Mouse (Mus musculus) forebrain, embryonic 16.5 days (tissue): ENCODE results near the gene Lyrm1. TPM values are rescaled to one million over a fixed set of nuclear protein-coding genes. Genes with fewer than 3 reads are reported as not detected.

Source experiments
- ATAC-seq: fragments of 200-750 bp; cut with Nextera tagmentation; 2 replicates; pipeline ENCODE4 v1.8.0; 2017; ENCODE audit warnings: mild to moderate bottlenecking, moderate library complexity
- H3K27ac ChIP-seq: fragments of 300-500 bp; sonication (generic); 2 replicates; pipeline ENCODE4 v1.5.1; 2014; ENCODE audit warnings: low read length, control low read depth
- H3K27me3 ChIP-seq: fragments of 300-500 bp; sonication (generic); replicated peaks from 2 replicates; pipeline ENCODE4 v1.6.1; 2014; ENCODE audit warnings: low read length; ENCODE audit not compliant: control insufficient read depth, insufficient read depth
- H3K36me3 ChIP-seq: fragments of 300-500 bp; sonication (generic); 2 replicates; pipeline ENCODE4 v1.6.1; 2014; ENCODE audit not compliant: control insufficient read depth, insufficient read depth
- H3K4me1 ChIP-seq: fragments of 300-500 bp; sonication (generic); replicated peaks from 2 replicates; pipeline ENCODE4 v1.6.1; 2014; ENCODE audit warnings: low read length; ENCODE audit not compliant: control insufficient read depth, insufficient read depth
- H3K4me2 ChIP-seq: fragments of 300-500 bp; sonication (generic); 2 replicates; pipeline ENCODE4 v1.6.1; 2014; ENCODE audit warnings: mild to moderate bottlenecking, low read length, control low read depth
- H3K4me3 ChIP-seq: fragments of 300-500 bp; sonication (generic); replicated peaks from 2 replicates; pipeline ENCODE4 v1.5.1; 2014; ENCODE audit warnings: mild to moderate bottlenecking, low read length, control low read depth
- H3K9ac ChIP-seq: fragments of 300-500 bp; sonication (generic); replicated peaks from 2 replicates; pipeline ENCODE4 v1.6.1; 2014; ENCODE audit warnings: low read depth, low read length, control low read depth
- H3K9me3 ChIP-seq: fragments of 300-500 bp; sonication (generic); 2 replicates; pipeline ENCODE4 v1.6.1; 2016; ENCODE audit warnings: low read length; ENCODE audit not compliant: control insufficient read depth
- WGBS: fragments of 180-500 bp; shearing (Covaris S2); extraction: QIAGEN DNeasy Blood & Tissue Kit; methylation state at CpG from one replicate; pipeline ENCODE4 v1.1.7; 2014; 5-methylcytosine and 5-hydroxymethylcytosine counted together
- polyA plus RNA-seq: library from polyadenylated mRNA; unstranded; fragments of >200 nt; fragmentation: Nextera tagmentation; extraction: Ambion mirVana; gene quantifications from 2 replicates; pipeline ENCODE4 v1.2.1, GENCODE M21; 2015

The Lyrm1 gene
- polyA plus RNA-seq, 1 experiment from 2014 or later = 17.8 TPM

GRCm38 (mm10) chr7:119941569-119941968 is 45.9 kb downstream of the Lyrm1 start:
- H3K36me3 ChIP-seq = no peaks in the 10 kb centered on the region
- H3K27ac ChIP-seq = no peak overlapping the region
- H3K9me3 ChIP-seq = no peaks in the 10 kb centered on the region
- H3K9ac ChIP-seq = no peak overlapping the region
- H3K27me3 ChIP-seq = no peaks in the 10 kb centered on the region
- no peak for ATAC-seq
- no peak overlapping the region for H3K4me3 ChIP-seq
- WGBS = 58% methylated on average over 2 of the region's 2 CpGs
- H3K4me2 ChIP-seq = no peak overlapping the region
- H3K4me1 ChIP-seq = no peaks in the 10 kb centered on the region

- Histone ChIP-seq H3K9me3 (no peaks in the 10 kb centered on the region), H3K27ac (no peak overlapping the region), H3K9ac (no peak overlapping the region), H3K4me3 (no peak overlapping the region), H3K27me3 (no peaks in the 10 kb centered on the region), H3K4me2 (no peak overlapping the region), H3K4me1 (no peaks in the 10 kb centered on the region), H3K36me3 (no peaks in the 10 kb centered on the region)
- whole genome bisulfite sequencing = 89% methylated on average over 1 of the region's 1 CpGs
- no peak for ATAC-seq
Measured at GRCm38 (mm10) chr7:119954047-119954446, 58.4 kb downstream of the Lyrm1 start.

GRCm38 (mm10) chr7:119957421-119957820 is 61.8 kb downstream of the Lyrm1 start:
- Histone ChIP-seq H3K4me2 (no peak overlapping the region), H3K4me1 (no peaks in the 10 kb centered on the region), H3K9me3 (no peaks in the 10 kb centered on the region), H3K27ac (no peak overlapping the region), H3K27me3 (no peaks in the 10 kb centered on the region), H3K9ac (no peak overlapping the region), H3K36me3 (no peaks in the 10 kb centered on the region), H3K4me3 (no peak overlapping the region)
- no peak for ATAC-seq

DNA sequence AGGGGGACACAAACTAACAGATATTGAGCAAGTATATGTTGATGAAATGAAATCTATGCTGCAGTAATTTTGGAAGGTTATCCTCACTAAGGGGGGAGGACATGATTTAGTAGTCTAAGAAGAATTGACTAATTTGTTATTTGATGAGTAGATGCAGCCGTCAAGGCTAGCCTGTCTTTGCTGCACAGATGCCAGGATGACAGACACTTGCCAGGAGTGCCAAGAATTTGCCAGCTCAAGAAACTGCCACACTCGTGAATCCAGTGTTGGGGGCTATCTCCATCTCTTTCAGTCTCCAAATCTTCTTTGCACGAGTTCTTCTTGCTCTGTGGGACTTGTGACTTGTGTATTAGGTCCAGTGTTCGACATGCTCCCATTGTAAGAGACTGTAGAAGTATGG is 63.4 kb downstream of the Lyrm1 start:
- Histone ChIP-seq H3K4me2 (no peak overlapping the region), H3K27me3 (no peaks in the 10 kb centered on the region), H3K4me1 (no peaks in the 10 kb centered on the region), H3K4me3 (no peak overlapping the region), H3K9me3 (no peaks in the 10 kb centered on the region), H3K9ac (no peak overlapping the region), H3K36me3 (no peaks in the 10 kb centered on the region), H3K27ac (no peak overlapping the region)
- ATAC-seq = no peak
- 47% methylated on average over 4 of the region's 4 CpGs for WGBS

- Histone ChIP-seq H3K4me1 (no peaks in the 10 kb centered on the region), H3K27me3 (no peaks in the 10 kb centered on the region), H3K36me3 (no peaks in the 10 kb centered on the region), H3K9me3 (no peaks in the 10 kb centered on the region), H3K4me3 (no peak overlapping the region), H3K9ac (no peak overlapping the region), H3K27ac (no peak overlapping the region), H3K4me2 (no peak overlapping the region)
- no peak for ATAC-seq
- WGBS = 90% methylated on average over 4 of the region's 4 CpGs
Measured at GRCm38 (mm10) chr7:119959491-119959890, 63.8 kb downstream of the Lyrm1 start.

DNA sequence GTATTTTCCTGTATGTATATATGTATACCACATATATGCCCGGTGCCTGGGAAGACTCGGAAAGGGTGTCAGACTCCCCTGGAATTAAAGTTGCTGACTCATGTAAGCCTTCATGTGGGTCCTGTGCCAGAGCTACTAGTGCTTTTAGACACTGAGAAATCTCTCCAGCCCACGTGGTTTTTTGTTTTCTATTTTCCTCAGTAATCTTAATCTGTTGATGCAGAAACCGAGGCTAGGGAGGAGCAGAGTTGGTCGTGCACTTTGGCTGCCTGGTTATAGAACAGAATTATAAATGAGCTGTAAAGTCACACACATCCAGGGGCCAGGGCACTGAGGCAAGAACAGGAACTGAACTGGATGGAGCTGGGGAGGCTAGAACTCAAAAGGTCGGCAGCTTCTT is 64.3 kb downstream of the Lyrm1 start:
- Histone ChIP-seq H3K27ac (no peak overlapping the region), H3K36me3 (no peaks in the 10 kb centered on the region), H3K4me2 (no peak overlapping the region), H3K4me3 (no peak overlapping the region), H3K4me1 (no peaks in the 10 kb centered on the region), H3K27me3 (no peaks in the 10 kb centered on the region), H3K9ac (no peak overlapping the region), H3K9me3 (no peaks in the 10 kb centered on the region)
- 76% methylated on average over 6 of the region's 6 CpGs for WGBS
- no peak for ATAC-seq

GRCm38 (mm10) chr7:119960546-119960945 is 64.9 kb downstream of the Lyrm1 start:
- H3K27ac ChIP-seq = no peak overlapping the region
- H3K4me3 ChIP-seq = no peak overlapping the region
- WGBS = 86% methylated on average over 6 of the region's 6 CpGs

DNA sequence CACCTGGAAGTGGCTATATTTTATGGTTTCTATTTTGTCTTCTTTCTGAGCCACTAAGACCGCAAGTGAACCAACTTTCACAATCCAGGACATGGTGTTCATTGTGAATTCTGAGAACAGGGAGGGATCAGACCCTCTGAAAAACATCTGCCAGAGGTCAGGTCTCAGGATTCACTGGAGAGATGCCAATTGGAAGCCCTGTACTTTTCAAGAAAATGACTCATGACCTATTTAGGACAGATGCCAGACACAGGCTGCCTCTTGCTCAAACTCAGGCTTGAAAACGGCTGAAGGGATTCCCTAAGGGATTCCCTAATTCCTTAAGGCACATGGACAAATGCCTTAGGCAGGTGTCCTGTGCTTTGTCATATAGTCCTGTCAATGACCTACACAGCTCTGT is 65.4 kb downstream of the Lyrm1 start:
- Histone ChIP-seq H3K27ac (no peak overlapping the region), H3K9ac (no peak overlapping the region), H3K36me3 (no peaks in the 10 kb centered on the region), H3K4me2 (no peak overlapping the region), H3K4me1 (no peaks in the 10 kb centered on the region), H3K9me3 (no peaks in the 10 kb centered on the region), H3K27me3 (no peaks in the 10 kb centered on the region), H3K4me3 (no peak overlapping the region)
- no peak for ATAC-seq
- 67% methylated on average over 2 of the region's 2 CpGs for WGBS

More at GRCm38 (mm10) chr7:119960546-119960945, 64.9 kb downstream of the Lyrm1 start:
- no peaks in the 10 kb centered on the region for H3K4me1 ChIP-seq
- no peak for ATAC-seq
- H3K9ac ChIP-seq = no peak overlapping the region
- H3K36me3 ChIP-seq = no peaks in the 10 kb centered on the region
- no peaks in the 10 kb centered on the region for H3K27me3 ChIP-seq
- no peaks in the 10 kb centered on the region for H3K9me3 ChIP-seq
- no peak overlapping the region for H3K4me2 ChIP-seq

DNA sequence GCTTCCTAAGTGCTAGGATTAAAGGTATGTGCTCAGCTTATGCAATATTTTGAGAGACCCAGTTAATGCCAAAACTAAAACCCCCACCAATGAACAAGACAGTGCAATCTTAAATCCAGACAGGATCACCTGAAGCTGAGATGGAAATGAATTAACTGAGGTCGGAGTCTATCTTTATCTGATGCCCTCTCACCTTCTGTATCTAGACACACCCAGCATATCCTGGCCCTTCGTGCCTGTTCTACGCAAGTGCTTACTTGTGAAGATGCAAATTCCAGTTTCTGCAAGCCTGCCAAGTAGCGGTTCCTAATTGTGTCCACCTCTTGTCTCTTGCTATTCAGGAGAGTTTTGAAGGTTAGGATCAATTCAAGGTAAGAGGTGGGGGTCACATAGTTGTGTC is 69.5 kb downstream of the Lyrm1 start:
- H3K27me3 ChIP-seq = no peaks in the 10 kb centered on the region
- H3K4me3 ChIP-seq = no peak overlapping the region
- ATAC-seq = no peak
- no peak overlapping the region for H3K4me2 ChIP-seq
- H3K9ac ChIP-seq = no peak overlapping the region
- H3K27ac ChIP-seq = no peak overlapping the region
- no peaks in the 10 kb centered on the region for H3K36me3 ChIP-seq
- WGBS = 95% methylated on average over 4 of the region's 4 CpGs
- no peaks in the 10 kb centered on the region for H3K9me3 ChIP-seq
- H3K4me1 ChIP-seq = no peaks in the 10 kb centered on the region

GRCm38 (mm10) chr7:119965651-119966395 is 70.2 kb downstream of the Lyrm1 start:
- Histone ChIP-seq H3K9me3 (no peaks in the 10 kb centered on the region), H3K4me1 (no peaks in the 10 kb centered on the region), H3K4me2 (no peak overlapping the region), H3K9ac (no peak overlapping the region), H3K4me3 (no peak overlapping the region), H3K27ac (no peak overlapping the region), H3K27me3 (no peaks in the 10 kb centered on the region), H3K36me3 (no peaks in the 10 kb centered on the region)
- 88% methylated on average over 9 of the region's 9 CpGs for WGBS
- ATAC-seq = no peak
